In genomic region chr12:97758624-97759023, GRCm38 (mm10) we compare ENCODE assay signal across 22 mouse cellular contexts.
DNase-seq lines count a peak whose midpoint lies in the region; ATAC-seq and TF ChIP-seq lines count a peak whose summit lies in the region.
"Had no signal": no experiment of that assay in that cellular context is flagged by ENCODE, and none has a peak within 500 bp of the region (broad histone marks: within the 10 kb centered on the region; RNA-seq: fewer than 3 reads in every experiment).

No protein-coding gene starts in this region.

- no peak overlapping the region for H3K4me3 ChIP-seq in midbrain, postnatal 0 days (ENCODE audit: low read depth, low read length)
- H3K4me3 ChIP-seq: limb, embryonic 12.5 days; liver, embryonic 12.5 days; lung, embryonic 15.5 days; neural tube, embryonic 12.5 days; stomach, embryonic 15.5 days had no signal

- no peak for TF ChIP-seq CTCF in brain, embryonic 14.5 days (IDR thresholded peaks at IDR 0.05; ENCODE audit: borderline replicate concordance, extremely low read depth, insufficient read depth, insufficient read length)
- no peak for TF ChIP-seq CTCF in midbrain, postnatal 0 days (IDR thresholded peaks at IDR 0.05)

- H3K9ac ChIP-seq in midbrain, postnatal 0 days (replicated peaks; ENCODE audit: low read length, poor library complexity, severe bottlenecking): no peak overlapping the region
- H3K9ac ChIP-seq: limb, embryonic 12.5 days; liver, embryonic 12.5 days; lung, embryonic 15.5 days; neural tube, embryonic 12.5 days; stomach, embryonic 15.5 days had no signal

- H3K27me3 ChIP-seq in midbrain, postnatal 0 days (ENCODE audit: insufficient read depth, low read length): no peaks in the 10 kb centered on the region
- H3K27me3 ChIP-seq: limb, embryonic 12.5 days; liver, embryonic 12.5 days; lung, embryonic 15.5 days; neural tube, embryonic 12.5 days; stomach, embryonic 15.5 days had no signal

- no peaks in the 10 kb centered on the region for H3K36me3 ChIP-seq in midbrain, postnatal 0 days (ENCODE audit: insufficient read depth, low read length)
- H3K36me3 ChIP-seq: limb, embryonic 12.5 days; liver, embryonic 12.5 days; lung, embryonic 15.5 days; neural tube, embryonic 12.5 days; stomach, embryonic 15.5 days had no signal

- ATAC-seq in midbrain, postnatal 0 days (ENCODE audit: low FRiP score): no peak
- ATAC-seq: liver, embryonic 12.5 days; Patski had no signal

- TF ChIP-seq POLR2A in brain, embryonic 14.5 days (IDR thresholded peaks at IDR 0.05; ENCODE audit: borderline replicate concordance, extremely low read depth, insufficient read depth, insufficient read length, poor library complexity, severe bottlenecking): no peak

- intact Hi-C loops in left cerebral cortex, postnatal 14 days (cut with DNase I): no loop called here
- intact Hi-C loops in left cerebral cortex, postnatal 4 days (cut with DNase I): no loop called here

- DNase-seq in left cerebral cortex, postnatal 14 days (ENCODE audit: low spot score in 2 of 2): peak; percentile 9 to 30
- no peak for DNase-seq in left cerebral cortex, postnatal 4 days
- peak; percentile 63 for DNase-seq in brain, embryonic 14.5 days (ENCODE audit: low read depth)
- peak; percentile 18 to 56 for DNase-seq in layer of hippocampus, adult 18-20 months (ENCODE audit: low spot score in 2 of 2)
- peak; percentile 23 for DNase-seq in layer of hippocampus, postnatal 36 days
- no peak for DNase-seq in midbrain, postnatal 0 days (ENCODE audit: low spot score)
- no peak for DNase-seq in adrenal gland, postnatal 4 days (ENCODE audit: low spot score in 2 of 2)
- DNase-seq: adrenal gland, adult 8-10 months; cerebellum, adult 11 months; cerebellum, postnatal 14 days; heart, postnatal 10 days; kidney, adult 11 months; lung, postnatal 4 days; thymus, adult 2 months had no signal

- WGBS in midbrain, postnatal 0 days: 58% methylated on average over 2 of the region's 2 CpGs

- H3K4me1 ChIP-seq in midbrain, postnatal 0 days (ENCODE audit: insufficient read depth, low read length): no peaks in the 10 kb centered on the region
- H3K4me1 ChIP-seq: limb, embryonic 12.5 days; liver, embryonic 12.5 days; lung, embryonic 15.5 days; neural tube, embryonic 12.5 days; stomach, embryonic 15.5 days had no signal

- H3K4me2 ChIP-seq in midbrain, postnatal 0 days (ENCODE audit: low read depth, low read length, poor library complexity, severe bottlenecking): no peak overlapping the region
- H3K4me2 ChIP-seq: heart, embryonic 11.5 days; limb, embryonic 12.5 days; liver, embryonic 12.5 days; lung, embryonic 15.5 days; neural tube, embryonic 12.5 days; stomach, embryonic 15.5 days had no signal

- H3K27ac ChIP-seq in midbrain, postnatal 0 days (ENCODE audit: low read depth, low read length): no peak overlapping the region
- H3K27ac ChIP-seq: kidney, postnatal 0 days; limb, embryonic 12.5 days; liver, embryonic 12.5 days; lung, embryonic 15.5 days; neural tube, embryonic 12.5 days; stomach, embryonic 15.5 days had no signal

- no peaks in the 10 kb centered on the region for H3K9me3 ChIP-seq in midbrain, postnatal 0 days (ENCODE audit: low read length)
- H3K9me3 ChIP-seq: limb, embryonic 12.5 days; liver, embryonic 12.5 days; lung, embryonic 15.5 days; neural tube, embryonic 12.5 days; stomach, embryonic 15.5 days had no signal

Comparison
In these comparisons a context has a peak if more than half of its experiments do, and no peak if none do; other contexts are left out.
1. DNase-seq: peak in left cerebral cortex, postnatal 14 days (2 of 2), brain, embryonic 14.5 days (single experiment), layer of hippocampus, adult 18-20 months (2 of 2) and layer of hippocampus, postnatal 36 days (2 of 2); none in left cerebral cortex, postnatal 4 days (single experiment), midbrain, postnatal 0 days (single experiment) and adrenal gland, postnatal 4 days (0 of 2).